Mouse (Mus musculus) liver, embryonic 11.5 days (tissue): ENCODE results near the gene Map2k3. TPM values are rescaled to one million over a fixed set of nuclear protein-coding genes. Genes with fewer than 3 reads are reported as not detected.
A peak's percentile ranks its signal among the peaks of the same experiment; 100 is the strongest.
"Not testable (repeated sequence)": the region's sequence is repeated elsewhere in the genome, so short reads cannot be mapped to it uniquely, and the experiment has no call there.

Experiments
- ATAC-seq: fragments of 200-750 bp; cut with Nextera tagmentation; replicated peaks from 2 replicates; pipeline ENCODE4 v1.8.0; 2017; ENCODE audit warnings: moderate number of reproducible peaks, mild to moderate bottlenecking, moderate TSS enrichment, moderate library complexity; ENCODE audit not compliant: low FRiP score
- DNase-seq: peaks from one replicate; pipeline ENCODE4 v3.0.0-alpha.2; 2017; ENCODE audit warnings: low spot score
- H3K27ac ChIP-seq: fragments of 300-500 bp; sonication (generic); 2 replicates; pipeline ENCODE4 v1.5.1; 2014; ENCODE audit warnings: mild to moderate bottlenecking, low read depth, low read length, control low read depth
- H3K27me3 ChIP-seq: fragments of 300-500 bp; sonication (generic); replicated peaks from 2 replicates; pipeline ENCODE4 v1.6.1; 2014; ENCODE audit warnings: low read length, mixed read lengths; ENCODE audit not compliant: control insufficient read depth, insufficient read depth
- H3K36me3 ChIP-seq: fragments of 300-500 bp; sonication (generic); 2 replicates; pipeline ENCODE4 v1.6.1; 2014; ENCODE audit warnings: mild to moderate bottlenecking, low read length, moderate library complexity, mixed read lengths; ENCODE audit not compliant: control insufficient read depth, insufficient read depth
- H3K4me1 ChIP-seq: fragments of 300-500 bp; sonication (generic); replicated peaks from 2 replicates; pipeline ENCODE4 v1.6.1; 2014; ENCODE audit warnings: low read length, mixed read lengths; ENCODE audit not compliant: control insufficient read depth, insufficient read depth
- H3K4me2 ChIP-seq: fragments of 300-500 bp; sonication (generic); 2 replicates; pipeline ENCODE4 v1.6.1; 2014; ENCODE audit warnings: mild to moderate bottlenecking, control low read depth, moderate library complexity
- H3K4me3 ChIP-seq: fragments of 300-500 bp; sonication (generic); 2 replicates; pipeline ENCODE4 v1.5.1; 2014; ENCODE audit warnings: low read depth, low read length, control low read depth
- H3K9ac ChIP-seq: fragments of 300-500 bp; sonication (generic); 2 replicates; pipeline ENCODE4 v1.6.1; 2014; ENCODE audit warnings: low read depth, low read length, control low read depth
- H3K9me3 ChIP-seq: fragments of 300-500 bp; sonication (generic); 2 replicates; pipeline ENCODE4 v1.6.1; 2016; ENCODE audit warnings: low read length, inconsistent platforms, mixed read lengths; ENCODE audit not compliant: control insufficient read depth
- WGBS: fragments of 180-500 bp; shearing (Covaris S2); extraction: QIAGEN DNeasy Blood & Tissue Kit; methylation state at CpG from one replicate; pipeline ENCODE4 v1.1.7; 2014; 5-methylcytosine and 5-hydroxymethylcytosine counted together
- polyA plus RNA-seq: library from polyadenylated mRNA; unstranded; fragments of >200 nt; fragmentation: Nextera tagmentation; extraction: Ambion mirVana; gene quantifications from 2 replicates; pipeline ENCODE4 v1.2.1, GENCODE M21; 2014

The Map2k3 gene
- 132 and 136 TPM in 2 replicates for polyA plus RNA-seq

DNA sequence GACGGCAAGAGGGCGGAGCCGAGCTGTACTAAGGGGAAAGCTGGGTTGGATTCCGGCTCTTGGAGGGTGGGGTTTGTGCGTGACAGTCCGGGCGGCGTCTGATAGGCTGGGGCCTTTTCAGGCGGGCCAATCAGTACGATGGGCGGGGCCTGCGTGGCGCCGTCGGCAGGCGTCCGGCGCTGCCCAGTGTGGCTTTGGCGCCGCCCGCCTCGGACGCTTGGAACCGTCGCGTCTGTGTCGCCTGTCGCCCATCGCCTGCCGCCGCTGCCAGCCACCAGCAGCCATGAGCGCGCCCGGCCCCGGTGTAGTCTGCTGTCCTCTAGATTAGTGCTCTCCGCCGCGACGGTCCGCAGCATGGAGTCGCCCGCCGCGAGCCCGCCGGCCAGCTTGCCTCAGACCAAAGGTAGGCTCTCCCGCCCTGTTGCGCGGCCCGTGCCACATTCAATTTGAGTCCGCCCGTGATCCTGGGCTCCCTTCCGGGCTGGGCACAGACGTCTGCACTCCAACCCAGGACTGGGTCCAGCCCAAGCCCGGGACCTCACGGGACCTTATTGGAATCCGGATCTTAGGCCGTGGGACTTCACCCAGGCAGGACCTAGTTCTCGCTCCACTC lies at the start of gene Map2k3:
TSS of gene Map2k3 (plus strand) at position 165 of the 613 bp plus-strand sequence.
- DNase-seq (peak; percentile 89), ATAC-seq (peak; percentile 89)
- Histone ChIP-seq H3K9me3 (no peaks in the 10 kb centered on the region), H3K27me3 (no peaks in the 10 kb centered on the region), H3K4me1 (peaks cover 56% of the 10 kb centered on the region), H3K4me3 (peak within 1 kb of the TSS; percentile 77), H3K27ac (peak within 1 kb of the TSS; percentile 46; the same call in 1 of the 2 replicates), H3K9ac (peak within 1 kb of the TSS; percentile 86), H3K36me3 (peaks cover 2% of the 10 kb centered on the region; the same call in 1 of the 2 replicates), H3K4me2 (peak within 1 kb of the TSS; percentile 77)
- under 1% methylated on average over 57 of the region's 59 CpGs for WGBS

DNA sequence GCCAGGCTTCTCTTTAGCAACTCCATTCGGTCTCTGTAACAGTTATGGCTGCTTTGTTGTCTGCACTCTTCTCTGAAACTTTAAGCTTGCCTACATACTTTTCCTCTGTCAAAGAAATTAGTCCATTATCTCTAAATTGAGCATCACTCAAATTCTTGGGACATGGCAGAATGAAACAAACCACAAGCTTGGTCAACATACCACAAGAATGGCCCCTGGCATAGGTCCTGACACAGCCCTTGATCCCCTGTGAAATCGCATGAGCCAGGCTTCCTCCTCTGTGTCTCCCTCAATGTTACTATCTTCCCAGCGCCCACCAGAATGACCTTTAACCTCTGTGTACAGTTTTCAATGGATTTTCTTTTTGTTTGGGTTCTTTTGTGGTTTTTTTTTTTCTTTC lies 49.4 kb upstream of the Map2k3 start:
- H3K4me1 ChIP-seq, result peaks cover 10% of the 10 kb centered on the region
- no peak overlapping the region for H3K27ac ChIP-seq
- H3K9ac ChIP-seq, result no peak overlapping the region
- ATAC-seq (no peak), DNase-seq (no peak)
- H3K9me3 ChIP-seq, result no peaks in the 10 kb centered on the region
- H3K36me3 ChIP-seq, result no peaks in the 10 kb centered on the region
- no peak overlapping the region for H3K4me2 ChIP-seq
- H3K27me3 ChIP-seq, result no peaks in the 10 kb centered on the region
- H3K4me3 ChIP-seq, result no peak overlapping the region
- WGBS, result 70% methylated on average over 3 of the region's 3 CpGs

DNA sequence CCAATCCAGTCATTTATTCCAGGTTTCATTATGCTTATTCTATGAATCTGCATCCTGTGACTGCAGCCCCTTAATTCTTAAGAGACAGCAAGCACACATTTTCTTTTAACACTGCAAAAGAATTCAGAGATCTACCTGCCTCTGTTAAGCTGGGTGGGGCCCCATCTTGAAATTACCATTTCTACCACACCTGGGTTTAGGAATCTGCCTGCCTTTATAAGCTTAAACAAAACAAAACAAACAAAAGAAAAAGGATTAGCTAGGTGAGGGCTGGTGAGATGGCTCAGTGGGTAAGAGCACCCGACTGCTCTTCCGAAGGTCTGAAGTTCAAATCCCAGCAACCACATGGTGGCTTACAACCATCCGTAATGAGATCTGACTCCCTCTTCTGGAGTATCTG lies 44.8 kb upstream of the Map2k3 start:
- not testable (repeated sequence) for H3K36me3 ChIP-seq, H3K27ac ChIP-seq, DNase-seq, H3K4me3 ChIP-seq, H3K27me3 ChIP-seq, H3K9ac ChIP-seq, H3K4me2 ChIP-seq, ATAC-seq, H3K4me1 ChIP-seq, H3K9me3 ChIP-seq
- 75% methylated on average over 2 of the region's 3 CpGs for WGBS

DNA sequence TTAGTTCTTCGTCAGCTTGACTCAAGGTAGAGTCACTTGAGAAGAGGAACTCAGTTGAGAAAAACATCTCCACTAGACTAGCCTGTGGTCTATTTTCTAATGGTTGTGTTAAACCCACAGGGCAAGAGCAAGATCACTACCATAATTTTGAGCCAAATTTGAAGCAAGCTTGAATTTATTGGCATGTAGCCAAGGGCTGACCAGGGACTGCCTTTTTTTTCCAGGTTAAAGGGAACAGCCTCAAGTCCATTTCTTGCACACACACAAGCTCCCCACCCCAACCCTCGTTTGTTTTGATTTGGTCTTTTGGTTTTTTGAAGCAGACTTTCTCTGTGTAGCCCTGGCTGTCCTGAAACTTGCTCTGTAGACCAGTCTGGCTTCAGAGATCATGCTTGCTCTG lies 42.0 kb upstream of the Map2k3 start:
- no peak for ATAC-seq
- H3K9me3 ChIP-seq, result no peaks in the 10 kb centered on the region
- no peaks in the 10 kb centered on the region for H3K27me3 ChIP-seq
- DNase-seq, result no peak
- no peak overlapping the region for H3K4me2 ChIP-seq
- WGBS, result 62% methylated on average over 2 of the region's 2 CpGs
- no peak overlapping the region for H3K9ac ChIP-seq
- no peak overlapping the region for H3K27ac ChIP-seq
- no peaks in the 10 kb centered on the region for H3K4me1 ChIP-seq
- no peak overlapping the region for H3K4me3 ChIP-seq
- no peaks in the 10 kb centered on the region for H3K36me3 ChIP-seq

DNA sequence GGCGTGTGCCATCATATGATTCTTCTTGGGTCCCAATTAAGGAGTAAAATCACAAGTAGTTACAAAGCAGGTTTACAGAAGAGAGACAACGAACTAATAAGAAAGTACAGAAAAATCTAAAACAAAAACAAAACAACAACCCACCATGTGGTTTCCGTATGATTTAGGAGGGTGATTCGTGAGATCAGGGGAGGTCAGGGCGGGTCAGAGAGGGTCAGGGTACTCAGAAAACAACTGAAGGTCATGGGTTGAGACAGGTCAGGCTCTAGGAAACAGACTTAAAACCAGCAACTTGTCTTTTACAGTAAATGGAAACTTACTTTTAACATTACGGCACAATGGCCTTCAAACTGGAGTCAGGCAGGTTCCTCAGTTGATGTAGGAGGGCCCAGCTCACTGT lies 41.5 kb upstream of the Map2k3 start:
- no peaks in the 10 kb centered on the region for H3K4me1 ChIP-seq
- no peaks in the 10 kb centered on the region for H3K27me3 ChIP-seq
- H3K4me2 ChIP-seq, result no peak overlapping the region
- ATAC-seq, result no peak
- H3K9ac ChIP-seq, result no peak overlapping the region
- no peaks in the 10 kb centered on the region for H3K9me3 ChIP-seq
- no peak for DNase-seq
- no peaks in the 10 kb centered on the region for H3K36me3 ChIP-seq
- no peak overlapping the region for H3K4me3 ChIP-seq
- WGBS, result 66% methylated on average over 6 of the region's 6 CpGs
- H3K27ac ChIP-seq, result no peak overlapping the region

DNA sequence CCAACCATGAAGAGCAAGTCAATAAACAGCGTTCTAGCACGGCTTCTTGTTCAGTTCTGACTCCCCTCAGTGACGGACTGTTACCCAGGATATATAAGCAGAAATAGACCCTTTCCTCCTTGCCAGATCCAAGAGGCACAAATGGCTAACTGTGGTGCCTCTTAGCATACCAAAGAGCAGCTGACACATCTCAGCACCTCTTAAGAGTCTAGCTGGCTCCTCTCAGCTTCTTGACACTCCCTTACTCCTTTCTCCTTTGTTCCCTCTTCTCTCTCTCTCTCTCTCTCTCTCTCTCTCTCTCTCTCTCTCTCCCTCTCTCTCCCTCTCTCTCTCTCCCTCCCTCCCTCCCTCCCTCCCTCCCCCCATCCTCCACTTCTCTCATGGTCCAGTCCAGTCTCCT lies 41.1 kb upstream of the Map2k3 start:
- Histone ChIP-seq H3K27ac (no peak overlapping the region), H3K4me2 (no peak overlapping the region), H3K36me3 (no peaks in the 10 kb centered on the region), H3K4me1 (no peaks in the 10 kb centered on the region), H3K9ac (no peak overlapping the region), H3K27me3 (no peaks in the 10 kb centered on the region), H3K9me3 (no peaks in the 10 kb centered on the region), H3K4me3 (no peak overlapping the region)
- WGBS, result 55% methylated on average over 3 of the region's 3 CpGs
- DNase-seq (no peak), ATAC-seq (no peak)

DNA sequence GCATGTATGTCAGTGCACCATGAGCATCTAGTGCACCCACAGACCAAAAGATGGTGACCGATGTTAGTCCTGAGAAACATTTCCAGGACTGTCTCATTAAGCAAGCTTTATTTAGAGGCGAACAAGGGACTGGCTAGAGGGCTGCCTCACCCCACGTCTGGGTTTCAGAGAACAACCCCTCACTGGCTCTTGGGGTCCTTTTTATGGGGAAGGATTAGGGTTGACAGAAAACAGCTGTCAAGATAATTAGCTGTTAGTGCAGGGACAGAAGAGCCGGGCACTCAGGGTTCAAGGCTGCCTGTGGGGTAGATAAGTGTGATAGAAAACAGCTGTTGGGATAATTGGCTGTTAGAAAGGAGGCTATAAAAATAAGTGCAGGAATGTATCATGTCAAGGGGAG lies 35.9 kb upstream of the Map2k3 start:
- Histone ChIP-seq H3K4me3 (no peak overlapping the region), H3K27me3 (no peaks in the 10 kb centered on the region), H3K4me1 (no peaks in the 10 kb centered on the region), H3K27ac (peak overlapping the region; percentile 28; the same call in 1 of the 2 replicates), H3K4me2 (no peak overlapping the region), H3K9me3 (no peaks in the 10 kb centered on the region), H3K36me3 (no peaks in the 10 kb centered on the region), H3K9ac (no peak overlapping the region)
- DNase-seq (no peak), ATAC-seq (no peak)
- WGBS, result 36% methylated on average over 4 of the region's 4 CpGs

DNA sequence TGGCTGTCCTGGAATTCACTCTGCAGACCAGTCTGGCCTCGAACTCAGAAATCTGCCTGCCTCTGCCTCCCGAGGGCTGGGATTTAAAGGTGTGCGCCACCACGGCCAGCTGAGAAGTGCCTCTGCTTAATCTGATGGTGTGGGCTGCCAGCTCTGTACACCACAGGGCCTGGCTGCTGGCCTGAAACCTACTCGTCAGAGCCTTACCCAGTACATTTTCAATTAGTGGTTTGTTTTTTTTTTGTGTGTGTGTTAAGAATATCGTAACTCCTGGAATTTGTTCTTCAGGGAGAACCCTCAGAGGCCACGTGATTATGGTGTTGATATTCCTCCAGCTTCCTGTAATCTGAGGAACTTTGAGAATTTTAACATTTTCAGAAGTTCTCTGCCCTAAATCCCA lies 29.8 kb upstream of the Map2k3 start:
- no peak for ATAC-seq

DNA sequence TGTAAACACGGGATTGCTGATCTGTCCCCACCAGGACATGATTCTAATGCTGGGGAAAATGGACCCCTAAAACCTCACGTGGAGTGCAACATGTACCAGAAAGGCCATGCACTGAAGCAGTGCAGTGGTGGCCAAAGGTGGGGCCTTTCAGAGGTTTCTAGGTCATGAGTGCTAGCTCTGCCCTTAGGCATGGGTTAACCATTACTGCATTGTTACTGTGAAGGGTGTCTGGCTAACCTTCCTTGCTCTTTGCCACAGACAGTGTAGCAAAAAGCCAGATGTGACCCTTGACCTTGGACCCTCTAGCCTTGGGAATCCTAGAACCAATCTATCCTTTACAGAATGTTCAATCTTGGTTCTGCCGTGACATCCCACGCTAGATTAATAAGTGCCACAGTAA lies 29.3 kb upstream of the Map2k3 start:
- Histone ChIP-seq H3K27me3 (no peaks in the 10 kb centered on the region), H3K4me3 (no peak overlapping the region), H3K36me3 (peaks cover 13% of the 10 kb centered on the region), H3K27ac (no peak overlapping the region), H3K9me3 (no peaks in the 10 kb centered on the region), H3K4me2 (no peak overlapping the region), H3K4me1 (no peaks in the 10 kb centered on the region), H3K9ac (no peak overlapping the region)
- DNase-seq (no peak), ATAC-seq (no peak)
- WGBS, result 68% methylated on average over 4 of the region's 4 CpGs

More for the DNA sequence above, 29.8 kb upstream of the Map2k3 start:
- H3K9me3 ChIP-seq, result no peaks in the 10 kb centered on the region
- H3K4me1 ChIP-seq, result no peaks in the 10 kb centered on the region
- no peak overlapping the region for H3K4me2 ChIP-seq
- no peak overlapping the region for H3K9ac ChIP-seq
- H3K27me3 ChIP-seq, result no peaks in the 10 kb centered on the region
- H3K27ac ChIP-seq, result no peak overlapping the region
- 81% methylated on average over 7 of the region's 7 CpGs for WGBS
- H3K4me3 ChIP-seq, result no peak overlapping the region
- peaks cover 13% of the 10 kb centered on the region for H3K36me3 ChIP-seq
- DNase-seq, result no peak
